Mouse (Mus musculus) cerebral cortex, adult 2 months (tissue): ENCODE data around the gene Stx4a.

Experiments
- WGBS: fragments of 180-500 bp; shearing (Covaris S2); methylation state at CpG from one replicate; pipeline ENCODE4 v1.1.7; 2018; 5-methylcytosine and 5-hydroxymethylcytosine counted together

Gene Stx4a

GRCm38 (mm10) chr7:127867641-127868040, 43.5 kb downstream of the Stx4a start:
- WGBS = 98% methylated on average over 18 of the region's 18 CpGs

GRCm38 (mm10) chr7:127869149-127869810, 45.2 kb downstream of the Stx4a start:
- 33% methylated on average over 3 of the region's 3 CpGs for WGBS

GRCm38 (mm10) chr7:127870136-127870821, 46.2 kb downstream of the Stx4a start:
- 66% methylated on average over 5 of the region's 5 CpGs for WGBS

- WGBS = 4% methylated on average over 20 of the region's 20 CpGs
Observed at GRCm38 (mm10) chr7:127874812-127875626, 50.9 kb downstream of the Stx4a start.

- WGBS = 1% methylated on average over 38 of the region's 43 CpGs
Observed at GRCm38 (mm10) chr7:127875627-127876001, 51.5 kb downstream of the Stx4a start.

GRCm38 (mm10) chr7:127876041-127876466, 52.0 kb downstream of the Stx4a start, which contains the start of gene Zfp646:
Zfp646 (plus strand) TSS chr7:127876221.
- under 1% methylated on average over 41 of the region's 41 CpGs for WGBS

GRCm38 (mm10) chr7:127876467-127877348, 52.6 kb downstream of the Stx4a start, which contains the start of gene Zfp668:
Zfp668 (minus strand) TSS chr7:127876828.
- WGBS = under 1% methylated on average over 60 of the region's 60 CpGs

GRCm38 (mm10) chr7:127879301-127879700, 55.2 kb downstream of the Stx4a start:
- 96% methylated on average over 9 of the region's 9 CpGs for WGBS

- 77% methylated on average over 12 of the region's 12 CpGs for WGBS
Observed at GRCm38 (mm10) chr7:127880431-127880830, 56.3 kb downstream of the Stx4a start.

- WGBS = 48% methylated on average over 6 of the region's 6 CpGs
Observed at GRCm38 (mm10) chr7:127885951-127886350, 61.9 kb downstream of the Stx4a start.

- 77% methylated on average over 6 of the region's 6 CpGs for WGBS
Observed at GRCm38 (mm10) chr7:127886551-127886950, 62.5 kb downstream of the Stx4a start.

- 70% methylated on average over 8 of the region's 8 CpGs for WGBS
Observed at GRCm38 (mm10) chr7:127887191-127887590, 63.1 kb downstream of the Stx4a start.

- WGBS = 69% methylated on average over 3 of the region's 3 CpGs
Observed at GRCm38 (mm10) chr7:127887781-127888180, 63.7 kb downstream of the Stx4a start.

GRCm38 (mm10) chr7:127888821-127889220, 64.7 kb downstream of the Stx4a start:
- WGBS = 64% methylated on average over 3 of the region's 3 CpGs

- WGBS = 46% methylated on average over 4 of the region's 4 CpGs
Observed at GRCm38 (mm10) chr7:127890798-127891197, 66.7 kb downstream of the Stx4a start, which contains the start of gene Prss53. Prss53 (minus strand) TSS chr7:127890970.

GRCm38 (mm10) chr7:127894480-127894879, 70.4 kb downstream of the Stx4a start:
- 84% methylated on average over 5 of the region's 5 CpGs for WGBS

GRCm38 (mm10) chr7:127895442-127895841, 71.3 kb downstream of the Stx4a start, which contains the start of the genes Gm21974 and Vkorc1:
Gm21974 (minus strand) TSS chr7:127895454.
Vkorc1 (minus strand) TSS chr7:127895617.
- under 1% methylated on average over 26 of the region's 26 CpGs for WGBS

GRCm38 (mm10) chr7:127895891-127896290, 71.8 kb downstream of the Stx4a start:
- 66% methylated on average over 7 of the region's 7 CpGs for WGBS

- WGBS = 54% methylated on average over 13 of the region's 13 CpGs
Observed at GRCm38 (mm10) chr7:127896384-127896783, 72.3 kb downstream of the Stx4a start.

GRCm38 (mm10) chr7:127897542-127897941, 73.4 kb downstream of the Stx4a start:
- WGBS = 95% methylated on average over 7 of the region's 7 CpGs
